Mouse (Mus musculus) inflammation-experienced regulatory T-cells, adult 16 weeks (primary cell): ENCODE data around the gene Tph2. TPM values are rescaled to one million over a fixed set of nuclear protein-coding genes. Genes with fewer than 3 reads are reported as not detected.

ENCODE experiments used
- polyA plus RNA-seq: library from polyadenylated mRNA; unstranded; fragments of 100-300 nt; shearing (Covaris generic); gene quantifications from one replicate; pipeline ENCODE4 v1.2.1, GENCODE M21; 2017

The Tph2 gene
- polyA plus RNA-seq, result not detected

GRCm38 (mm10) chr10:115184697-115185096 is at the start of gene Tph2:
Gene Tph2, minus strand, starts transcription at chr10:115185022.

Other genes starting within 250 kb of the Tph2 start
- gene Tbc1d15, start 66.4 kb upstream of the Tph2 start, polyA plus RNA-seq, result 129 TPM
- 3.4 TPM for gene Rab21, start 130.6 kb upstream of the Tph2 start, polyA plus RNA-seq
- 56.6 TPM for gene Tmem19, start 177.5 kb upstream of the Tph2 start, polyA plus RNA-seq
- gene Thap2, start 199.4 kb upstream of the Tph2 start, polyA plus RNA-seq, result 13.7 TPM
- gene Zfc3h1, start 199.9 kb upstream of the Tph2 start, polyA plus RNA-seq, result 31.7 TPM